13 mouse cellular contexts compared by ENCODE assay signal in genomic region chr11:5263078-5263730, GRCm38 (mm10). TPM values are rescaled to one million over a fixed set of nuclear protein-coding genes. Genes with fewer than 3 reads are reported as not detected.
DNase-seq lines count a peak whose midpoint lies in the region; ATAC-seq and TF ChIP-seq lines count a peak whose summit lies in the region.
"Had no signal": no experiment of that assay in that cellular context is flagged by ENCODE, and none has a peak within 500 bp of the region (broad histone marks: within the 10 kb centered on the region; RNA-seq: fewer than 3 reads in every experiment).

No protein-coding gene starts in this region.

- H3K4me3 ChIP-seq in heart, embryonic 10.5 days, result 0 out of 2 replicates have a peak overlapping the region, but pooled peaks have one; percentile 8
- no peak overlapping the region for H3K4me3 ChIP-seq in lung, embryonic 14.5 days (ENCODE audit: low read depth, low read length)
- H3K4me3 ChIP-seq in MEL (ENCODE audit: control insufficient read depth in 1 of 2, insufficient read depth in 1 of 2, low read depth in 2 of 2, low read length in 2 of 2), result no peak overlapping the region
- H3K4me3 ChIP-seq in stomach, embryonic 15.5 days (replicated peaks), result no peak overlapping the region
- H3K4me3 ChIP-seq: embryonic facial prominence, embryonic 12.5 days; layer of hippocampus, adult 2 months had no signal

- no peak overlapping the region for H3K9ac ChIP-seq in lung, embryonic 14.5 days
- no peak overlapping the region for H3K9ac ChIP-seq in MEL (ENCODE audit: control insufficient read depth, low read depth, low read length, poor library complexity, severe bottlenecking)
- H3K9ac ChIP-seq in stomach, embryonic 15.5 days, result no peak overlapping the region
- H3K9ac ChIP-seq: embryonic facial prominence, embryonic 12.5 days had no signal

- H3K9me3 ChIP-seq in heart, embryonic 10.5 days, result no peaks in the 10 kb centered on the region
- H3K9me3 ChIP-seq in lung, embryonic 14.5 days (ENCODE audit: low read depth, low read length), result no peaks in the 10 kb centered on the region
- no peaks in the 10 kb centered on the region for H3K9me3 ChIP-seq in MEL (replicated peaks; ENCODE audit: insufficient read depth, low read length)
- H3K9me3 ChIP-seq in stomach, embryonic 15.5 days, result no peaks in the 10 kb centered on the region
- H3K9me3 ChIP-seq: embryonic facial prominence, embryonic 12.5 days had no signal

- H3K79me2 ChIP-seq in MEL (ENCODE audit: control insufficient read depth, insufficient read depth, low read length, poor library complexity), result no peaks in the 10 kb centered on the region; the same call in 1 of the 2 replicates

- TF ChIP-seq POLR2A in MEL (IDR thresholded peaks at IDR 0.05; ENCODE audit: control insufficient read depth in 1 of 2, insufficient read depth in 1 of 2, low read depth in 1 of 2, low read length in 2 of 2, poor library complexity in 1 of 2), result no peak

- TF ChIP-seq EP300 in MEL (IDR thresholded peaks at IDR 0.05; ENCODE audit: low read depth in 1 of 2, low read length in 2 of 2), result no peak

- peaks cover 46% of the 10 kb centered on the region for H3K4me1 ChIP-seq in heart, embryonic 10.5 days
- H3K4me1 ChIP-seq in lung, embryonic 14.5 days (ENCODE audit: insufficient read depth), result no peaks in the 10 kb centered on the region
- no peaks in the 10 kb centered on the region for H3K4me1 ChIP-seq in MEL (ENCODE audit: control insufficient read depth in 1 of 2, insufficient read depth in 2 of 2, low read length in 2 of 2)
- H3K4me1 ChIP-seq in stomach, embryonic 15.5 days, result peaks cover 4% of the 10 kb centered on the region; the same call in 1 of the 2 replicates

- H3K36me3 ChIP-seq in heart, embryonic 10.5 days, result no peaks in the 10 kb centered on the region
- H3K36me3 ChIP-seq in lung, embryonic 14.5 days (ENCODE audit: insufficient read depth), result no peaks in the 10 kb centered on the region
- H3K36me3 ChIP-seq in MEL (ENCODE audit: control insufficient read depth in 1 of 2, insufficient read depth in 2 of 2, low read length in 2 of 2), result no peaks in the 10 kb centered on the region
- no peaks in the 10 kb centered on the region for H3K36me3 ChIP-seq in stomach, embryonic 15.5 days
- H3K36me3 ChIP-seq: embryonic facial prominence, embryonic 12.5 days had no signal

- peaks cover 6% of the 10 kb centered on the region; the same call in 1 of the 2 replicates for H3K27me3 ChIP-seq in heart, embryonic 10.5 days (ENCODE audit: insufficient read depth, poor library complexity, severe bottlenecking)
- no peaks in the 10 kb centered on the region for H3K27me3 ChIP-seq in lung, embryonic 14.5 days (ENCODE audit: insufficient read depth, low read length)
- H3K27me3 ChIP-seq in MEL (ENCODE audit: control insufficient read depth in 1 of 2, insufficient read depth in 2 of 2, low read length in 2 of 2), result peaks cover 6 to 13% of the 10 kb centered on the region in 2 experiments
- no peaks in the 10 kb centered on the region for H3K27me3 ChIP-seq in stomach, embryonic 15.5 days (replicated peaks)
- H3K27me3 ChIP-seq: embryonic facial prominence, embryonic 12.5 days had no signal

- TF ChIP-seq CTCF in lung, embryonic 14.5 days (IDR thresholded peaks at IDR 0.05; ENCODE audit: low read depth), result no peak
- TF ChIP-seq CTCF in MEL (IDR thresholded peaks at IDR 0.05 in 2 of 3, conservative IDR thresholded peaks at IDR 0.05 in 1 of 3; ENCODE audit: control insufficient read depth in 1 of 3, insufficient read depth in 1 of 3, low read depth in 2 of 3, low read length in 3 of 3, poor library complexity in 1 of 3, severe bottlenecking in 1 of 3), result no peak

- no peak for TF ChIP-seq RAD21 in MEL (IDR thresholded peaks at IDR 0.05; ENCODE audit: low read depth, low read length)

- H3K27ac ChIP-seq in heart, embryonic 10.5 days, result peak overlapping the region; percentile 69
- H3K27ac ChIP-seq in lung, embryonic 14.5 days (ENCODE audit: low read depth), result peak overlapping the region; percentile 21; the same call in 1 of the 2 replicates
- H3K27ac ChIP-seq in MEL (ENCODE audit: control insufficient read depth, low read depth, low read length), result no peak overlapping the region
- peak overlapping the region; percentile 73 for H3K27ac ChIP-seq in stomach, embryonic 15.5 days
- H3K27ac ChIP-seq: embryonic facial prominence, embryonic 12.5 days; layer of hippocampus, adult 2 months; macrophage had no signal

- H3K4me2 ChIP-seq in lung, embryonic 14.5 days, result no peak overlapping the region
- no peak overlapping the region for H3K4me2 ChIP-seq in stomach, embryonic 15.5 days

- 48% methylated on average over 26 of the region's 26 CpGs for WGBS in heart, embryonic 10.5 days
- WGBS in lung, embryonic 14.5 days, result 46% methylated on average over 26 of the region's 26 CpGs
- WGBS in stomach, embryonic 15.5 days, result 58% methylated on average over 26 of the region's 26 CpGs

- DNase-seq in heart, embryonic 10.5 days (ENCODE audit: low spot score), result no peak
- DNase-seq in heart, adult 18-20 months, result no peak
- DNase-seq in lung, embryonic 14.5 days, result no peak
- no peak for DNase-seq in lung, postnatal 36 days
- DNase-seq in MEL (ENCODE audit: low read depth, low spot score), result no peak
- no peak for DNase-seq in spleen, postnatal 36 days (ENCODE audit: low spot score in 2 of 2)
- DNase-seq: left cerebral cortex, postnatal 4 days; thymus, adult 18-20 months had no signal

- no peak for ATAC-seq in lung, embryonic 14.5 days (ENCODE audit: insufficient read depth)
- peak; percentile 8; the same call in 1 of the 2 replicates for ATAC-seq in stomach, embryonic 15.5 days (ENCODE audit: insufficient read depth, low FRiP score, low read depth)
- no peak for ATAC-seq in megakaryocyte, adult 5-6 weeks (ENCODE audit: poor library complexity, severe bottlenecking)

TF ChIP-seq in MEL, 35 proteins besides CTCF, POLR2A, EP300 and RAD21:
- TF ChIP-seq ZMIZ1 (IDR thresholded peaks at IDR 0.05; ENCODE audit: low read depth, low read length) (0 out of 2 replicates have a peak, but pooled peaks have one; percentile 22), CHD2 (IDR thresholded peaks at IDR 0.05; ENCODE audit: low read length) (no peak), SMC3 (IDR thresholded peaks at IDR 0.05; ENCODE audit: low read depth, low read length) (no peak), MAZ (IDR thresholded peaks at IDR 0.05; ENCODE audit: low read depth, low read length) (no peak), NRF1 (IDR thresholded peaks at IDR 0.05; ENCODE audit: insufficient read depth, low read depth, low read length, poor library complexity, severe bottlenecking) (no peak)

RNA-seq across cellular contexts. Expression of gene Kremen1, which starts 1.8 kb away (rescaled TPM):
- polyA plus RNA-seq in heart, embryonic 10.5 days (2016; fragmentation: Nextera tagmentation; extraction: Ambion mirVana), result 18.3 and 34.4 TPM in 2 replicates
- 10 to 100 TPM; 82.3 to 83.3 TPM for total RNA-seq in heart, adult 18-20 months (2021)
- polyA plus RNA-seq in lung, embryonic 14.5 days (2014; fragmentation: Nextera tagmentation; extraction: Ambion mirVana), result 12.5 and 14.5 TPM in 2 replicates
- 1.2 and 1.3 TPM in 2 replicates for total RNA-seq in MEL (2012; rRNA removed)
- 1 to 10 TPM in 1 of 2 experiments, not detected in 1; 4.1 TPM for polyA plus RNA-seq in MEL (2012; ENCODE audit: insufficient read depth in 1 of 2, insufficient read length in 2 of 2, low read depth in 1 of 2, low replicate concordance in 2 of 2, missing spikeins in 1 of 2)
- 17.8 and 18.3 TPM in 2 replicates for polyA plus RNA-seq in stomach, embryonic 15.5 days (2015; fragmentation: Nextera tagmentation; extraction: Ambion mirVana)
- total RNA-seq in megakaryocyte, adult 5-6 weeks (2015), result 4.2 and 5.4 TPM in 2 replicates
- total RNA-seq in megakaryocyte, adult 5-6 weeks (2017), result 4.2 and 5.4 TPM in 2 replicates
